Mouse (Mus musculus): ENCODE measurements at regions not wholly inside any gene's neighbourhood (a gene's known extent, or its start where the extent isn't known, plus 50 kb on each side); places are given as distances from the start of the nearest gene placed in this dataset.

DNA sequence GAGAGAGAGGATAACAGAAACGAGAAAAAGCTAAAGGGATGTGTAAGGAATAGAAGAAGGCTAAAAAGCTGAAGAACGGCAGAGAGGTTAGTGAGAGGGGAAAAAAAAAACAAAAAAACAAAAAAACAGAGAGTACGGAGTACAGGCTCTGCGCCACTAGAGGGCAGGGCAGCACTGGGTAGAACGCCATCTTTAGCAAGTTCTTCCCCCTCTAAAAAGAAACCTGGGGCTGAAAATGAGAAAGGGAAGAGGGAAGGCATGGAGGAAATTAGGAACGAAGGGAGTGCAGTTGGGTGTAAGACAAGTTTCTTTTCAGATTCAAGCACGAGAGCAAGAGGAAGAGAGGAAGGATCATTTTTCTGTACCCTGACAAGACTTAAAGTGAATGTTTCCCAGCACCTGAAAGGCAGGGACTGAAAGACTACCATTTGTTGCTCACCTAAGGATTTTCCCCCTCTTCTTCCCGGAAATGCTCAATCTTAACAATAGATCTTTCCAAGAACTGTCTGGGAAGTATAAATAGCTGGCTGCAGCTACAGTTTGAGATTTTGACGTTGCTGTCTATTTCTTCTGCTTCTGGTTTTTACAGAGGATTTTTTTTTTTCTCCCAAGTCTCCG, 195.6 kb downstream of the Fam198b start:
- Histone ChIP-seq H3K4me2 (ENCODE audit: low read depth, low read length) (peak overlapping the region; percentile 58), H3K27me3 (ENCODE audit: control insufficient read depth, insufficient read depth, low read length) (no peaks in the 10 kb centered on the region), H3K36me3 (replicated peaks; ENCODE audit: control insufficient read depth, insufficient read depth, low read length) (no peaks in the 10 kb centered on the region), H3K9ac (replicated peaks; ENCODE audit: low read depth, low read length) (no peak overlapping the region), H3K4me1 (ENCODE audit: control insufficient read depth, insufficient read depth) (no peaks in the 10 kb centered on the region), H3K27ac (ENCODE audit: low read depth) (no peak overlapping the region), H3K9me3 (replicated peaks; ENCODE audit: control insufficient read depth, low read length) (no peaks in the 10 kb centered on the region), H3K4me3 (ENCODE audit: low read depth, low read length) (peak overlapping the region; percentile 33)
- no peak for ATAC-seq (ENCODE audit: insufficient read depth, low read depth)
- no peak for TF ChIP-seq EP300 (IDR thresholded peaks at IDR 0.05; ENCODE audit: low read depth)
- TF ChIP-seq CTCF (IDR thresholded peaks at IDR 0.05; ENCODE audit: low read depth), result peak; percentile 88
- peak; percentile 69 for DNase-seq (ENCODE audit: low spot score)
- WGBS, result 11% methylated on average over 10 of the region's 10 CpGs

DNA sequence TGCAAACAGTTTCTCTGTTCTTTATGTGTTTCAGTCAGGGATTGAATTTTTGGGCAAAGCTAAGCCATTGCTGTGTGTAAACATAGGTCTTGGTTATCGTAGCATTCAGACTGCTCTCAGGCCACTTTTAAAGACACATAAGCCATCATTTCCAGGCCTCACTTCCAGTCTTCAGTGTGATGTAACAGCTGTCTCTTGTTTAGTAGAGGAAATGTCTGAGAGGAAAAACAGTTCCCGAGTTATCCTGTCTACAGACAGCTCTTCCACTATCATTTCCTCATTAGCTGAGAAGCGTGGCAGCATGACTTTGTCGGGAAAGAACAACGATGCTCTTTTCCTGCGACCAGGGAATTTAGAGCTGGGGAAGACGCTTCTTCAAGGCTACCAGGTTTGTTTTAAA, 196.9 kb downstream of the Fam198b start:
- no peak overlapping the region for H3K9ac ChIP-seq (replicated peaks; ENCODE audit: low read depth, low read length)
- H3K36me3 ChIP-seq (replicated peaks; ENCODE audit: control insufficient read depth, insufficient read depth, low read length), result no peaks in the 10 kb centered on the region
- no peak overlapping the region for H3K4me3 ChIP-seq (ENCODE audit: low read depth, low read length)
- H3K27ac ChIP-seq (ENCODE audit: low read depth), result no peak overlapping the region
- 47% methylated on average over 7 of the region's 7 CpGs for WGBS
- no peaks in the 10 kb centered on the region for H3K27me3 ChIP-seq (ENCODE audit: control insufficient read depth, insufficient read depth, low read length)
- DNase-seq (ENCODE audit: low spot score) (no peak), ATAC-seq (ENCODE audit: insufficient read depth, low read depth) (no peak)
- H3K4me2 ChIP-seq (ENCODE audit: low read depth, low read length), result no peak overlapping the region
- H3K4me1 ChIP-seq (ENCODE audit: control insufficient read depth, insufficient read depth), result no peaks in the 10 kb centered on the region
- no peak for TF ChIP-seq EP300 (IDR thresholded peaks at IDR 0.05; ENCODE audit: low read depth)
- no peak for TF ChIP-seq CTCF (IDR thresholded peaks at IDR 0.05; ENCODE audit: low read depth)
- no peaks in the 10 kb centered on the region for H3K9me3 ChIP-seq (replicated peaks; ENCODE audit: control insufficient read depth, low read length)

DNA sequence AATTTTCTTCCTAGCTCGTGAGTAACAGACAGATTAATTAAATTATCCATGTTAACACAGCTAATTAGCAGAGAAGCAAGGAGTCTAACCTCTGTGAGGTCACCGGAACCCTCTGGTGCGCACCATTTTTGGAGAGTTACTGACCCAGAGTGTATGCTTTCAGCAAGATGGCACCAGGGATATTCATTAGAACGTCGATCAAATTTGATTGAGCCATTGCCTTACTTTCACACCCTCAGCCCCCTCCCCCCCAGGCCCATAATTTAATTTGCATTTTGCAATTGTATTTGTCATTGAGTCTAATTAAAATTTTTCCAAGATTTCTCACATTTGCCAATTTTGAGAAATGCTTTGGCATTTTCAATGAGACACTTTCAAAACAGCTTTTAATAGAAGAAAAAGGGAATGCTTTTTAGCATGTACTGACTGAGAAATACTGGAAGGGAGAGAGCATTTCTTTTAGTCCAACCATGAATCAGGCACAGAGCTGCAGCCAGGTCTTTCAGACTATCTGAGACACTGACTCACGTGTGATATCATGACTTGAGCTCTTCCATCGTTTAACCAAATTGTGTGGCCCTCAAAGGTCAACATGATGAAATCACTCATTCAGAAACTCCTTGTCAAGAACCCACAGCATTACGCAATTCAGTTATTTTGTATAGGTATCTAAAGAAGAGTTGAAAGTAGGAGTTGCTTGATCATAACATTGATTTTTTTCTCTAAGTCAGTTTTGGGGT, 198.6 kb downstream of the Fam198b start:
- Histone ChIP-seq H3K36me3 (replicated peaks; ENCODE audit: control insufficient read depth, insufficient read depth, low read length) (no peaks in the 10 kb centered on the region), H3K9me3 (replicated peaks; ENCODE audit: control insufficient read depth, low read length) (no peaks in the 10 kb centered on the region), H3K4me1 (ENCODE audit: control insufficient read depth, insufficient read depth) (no peaks in the 10 kb centered on the region), H3K9ac (replicated peaks; ENCODE audit: low read depth, low read length) (no peak overlapping the region), H3K4me3 (ENCODE audit: low read depth, low read length) (no peak overlapping the region), H3K27ac (ENCODE audit: low read depth) (no peak overlapping the region), H3K4me2 (ENCODE audit: low read depth, low read length) (no peak overlapping the region), H3K27me3 (ENCODE audit: control insufficient read depth, insufficient read depth, low read length) (no peaks in the 10 kb centered on the region)
- no peak for ATAC-seq (ENCODE audit: insufficient read depth, low read depth)
- TF ChIP-seq CTCF (IDR thresholded peaks at IDR 0.05; ENCODE audit: low read depth) (no peak), EP300 (IDR thresholded peaks at IDR 0.05; ENCODE audit: low read depth) (no peak)
- 72% methylated on average over 8 of the region's 8 CpGs for WGBS
- no peak for DNase-seq (ENCODE audit: low spot score)

GRCm38 (mm10) chr3:80084168-80084567, 199.8 kb downstream of the Fam198b start:
- ATAC-seq (ENCODE audit: insufficient read depth, low read depth), result no peak
- TF ChIP-seq EP300 (IDR thresholded peaks at IDR 0.05; ENCODE audit: low read depth) (no peak), CTCF (IDR thresholded peaks at IDR 0.05; ENCODE audit: low read depth) (no peak)
- H3K4me3 ChIP-seq (ENCODE audit: low read depth, low read length), result no peak overlapping the region

GRCm38 (mm10) chr3:80099625-80100024, 215.3 kb downstream of the Fam198b start:
- no peaks in the 10 kb centered on the region for H3K9me3 ChIP-seq (replicated peaks; ENCODE audit: control insufficient read depth, low read length)
- peak; percentile 9 for DNase-seq (ENCODE audit: low spot score)
- no peak overlapping the region for H3K4me3 ChIP-seq (ENCODE audit: low read depth, low read length)
- 60% methylated on average over 3 of the region's 3 CpGs for WGBS
- H3K4me1 ChIP-seq (ENCODE audit: control insufficient read depth, insufficient read depth), result no peaks in the 10 kb centered on the region
- H3K9ac ChIP-seq (replicated peaks; ENCODE audit: low read depth, low read length), result no peak overlapping the region
- 0 out of 2 replicates have a peak, but pooled peaks have one; percentile 23 for TF ChIP-seq EP300 (IDR thresholded peaks at IDR 0.05; ENCODE audit: low read depth)
- TF ChIP-seq CTCF (IDR thresholded peaks at IDR 0.05; ENCODE audit: low read depth), result no peak
- no peaks in the 10 kb centered on the region for H3K36me3 ChIP-seq (replicated peaks; ENCODE audit: control insufficient read depth, insufficient read depth, low read length)
- no peak for ATAC-seq (ENCODE audit: insufficient read depth, low read depth)
- H3K4me2 ChIP-seq (ENCODE audit: low read depth, low read length), result no peak overlapping the region
- no peaks in the 10 kb centered on the region for H3K27me3 ChIP-seq (ENCODE audit: control insufficient read depth, insufficient read depth, low read length)
- H3K27ac ChIP-seq (ENCODE audit: low read depth), result no peak overlapping the region

More at GRCm38 (mm10) chr3:80084168-80084567, 199.8 kb downstream of the Fam198b start:
- no peaks in the 10 kb centered on the region for H3K27me3 ChIP-seq (ENCODE audit: control insufficient read depth, insufficient read depth, low read length)
- H3K4me2 ChIP-seq (ENCODE audit: low read depth, low read length), result no peak overlapping the region
- H3K9ac ChIP-seq (replicated peaks; ENCODE audit: low read depth, low read length), result no peak overlapping the region
- WGBS, result 44% methylated on average over 3 of the region's 3 CpGs
- H3K36me3 ChIP-seq (replicated peaks; ENCODE audit: control insufficient read depth, insufficient read depth, low read length), result no peaks in the 10 kb centered on the region
- H3K27ac ChIP-seq (ENCODE audit: low read depth), result no peak overlapping the region
- DNase-seq (ENCODE audit: low spot score), result no peak
- no peaks in the 10 kb centered on the region for H3K9me3 ChIP-seq (replicated peaks; ENCODE audit: control insufficient read depth, low read length)
- H3K4me1 ChIP-seq (ENCODE audit: control insufficient read depth, insufficient read depth), result no peaks in the 10 kb centered on the region

Measured in heart, postnatal 0 days (tissue).